Mouse (Mus musculus) left cerebral cortex, postnatal 4 days (tissue): ENCODE measurements at regions not wholly inside any gene's neighbourhood (a gene's known extent, or its start where the extent isn't known, plus 50 kb on each side); places are given as distances from the start of the nearest gene placed in this dataset.

Experiments used
- DNase-seq: peaks from one replicate; pipeline ENCODE4 v3.0.0-alpha.2; 2022
- intact Hi-C: fragments of 180-260 bp; cut with DNase I; formaldehyde crosslinking; loops from one replicate; pipeline ENCODE4 v1.15.1; 2025

DNA sequence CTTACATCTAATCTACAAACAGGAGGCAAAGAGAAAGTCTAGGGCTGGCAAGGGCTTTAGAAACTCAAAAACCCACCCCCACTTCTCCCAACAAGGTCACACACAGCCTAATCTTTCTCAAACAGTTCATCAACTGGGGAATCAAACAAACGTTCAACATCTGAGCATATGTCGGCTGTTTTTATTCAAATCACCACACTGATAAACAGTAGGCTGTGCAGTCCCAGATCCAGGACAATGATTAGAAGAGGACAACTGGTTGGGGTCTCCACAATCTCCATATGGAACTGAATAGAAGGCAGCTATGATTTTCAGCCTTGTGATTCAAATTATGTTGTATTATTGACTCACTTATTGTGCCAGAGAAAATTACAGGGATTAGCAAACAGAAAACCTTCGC, 193.1 kb upstream of the Clnk start:
- intact Hi-C loops = no loop called here
- DNase-seq = no peak

DNA sequence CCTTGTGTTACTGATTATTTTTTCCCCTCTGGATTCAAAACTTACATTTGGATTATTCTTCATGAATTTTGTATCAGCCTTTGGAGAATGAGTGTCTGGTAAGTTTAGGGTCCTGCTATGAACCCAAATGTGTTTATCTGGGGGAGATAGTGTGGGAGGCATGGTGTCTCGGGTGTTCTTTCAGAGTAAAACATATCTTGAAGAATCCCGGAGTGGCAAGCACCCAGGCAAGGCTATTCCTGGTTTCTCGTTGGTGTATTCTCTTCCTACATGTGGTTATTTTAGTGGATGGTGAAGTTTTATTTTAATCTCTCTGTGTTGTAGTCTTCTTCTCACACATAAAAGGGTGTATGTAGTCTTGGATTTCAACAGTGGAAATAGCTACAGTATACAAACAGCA, 186.4 kb upstream of the Clnk start:
- DNase-seq = no peak
- intact Hi-C loops = no loop called here

- intact Hi-C loops = no loop called here
- DNase-seq = no peak
These were observed 176.1 kb upstream of the Clnk start for GRCm38 (mm10) chr5:39052490-39053250.

DNA sequence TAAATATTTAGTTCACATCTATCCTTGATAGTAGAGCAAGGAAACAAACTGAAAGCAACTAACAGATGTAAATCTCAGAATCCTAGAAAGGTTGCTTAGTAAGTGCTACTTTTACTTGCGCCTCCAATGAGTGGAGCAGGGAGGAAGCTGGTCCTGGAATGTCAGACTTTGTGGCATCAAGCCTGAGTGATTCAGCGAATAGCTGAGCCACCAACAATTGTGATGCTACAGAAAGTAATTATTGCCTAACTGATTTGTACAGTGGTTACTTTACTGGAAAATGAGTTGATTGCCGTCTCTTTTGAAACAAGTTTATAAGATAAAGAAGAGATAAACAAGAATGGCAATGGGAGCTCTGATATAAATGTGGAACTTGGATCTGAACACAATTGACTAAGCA, 173.9 kb upstream of the Clnk start:
- intact Hi-C loops = no loop called here
- DNase-seq = no peak

GRCm38 (mm10) chr5:39049141-39049540, 172.5 kb upstream of the Clnk start:
- DNase-seq = no peak
- intact Hi-C loops = no loop called here

DNA sequence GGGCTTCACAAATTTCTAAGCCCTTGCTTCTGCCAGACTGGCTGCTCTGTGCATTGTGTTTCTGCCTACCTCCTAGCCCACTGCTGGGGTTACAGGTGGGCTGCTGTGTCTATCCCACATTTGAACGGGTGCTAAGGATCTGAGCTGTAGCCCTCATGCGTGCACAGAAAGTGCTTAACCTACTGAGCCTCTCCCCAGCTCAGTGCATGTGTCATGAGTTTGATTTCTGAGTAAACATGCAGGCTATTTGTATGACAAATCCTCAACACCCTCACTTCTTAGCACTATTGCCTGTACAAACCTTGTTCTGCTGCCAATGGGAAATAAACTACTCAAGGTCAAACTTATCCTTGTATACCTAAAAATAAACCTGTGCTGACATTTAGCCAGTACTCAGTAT, 163.9 kb upstream of the Clnk start:
- no peak for DNase-seq
- intact Hi-C loops = no loop called here

- intact Hi-C loops = no loop called here
- DNase-seq = no peak
These were observed 146.6 kb upstream of the Clnk start for GRCm38 (mm10) chr5:39023241-39023640.

- no peak for DNase-seq
- intact Hi-C loops = no loop called here
These were observed 124.0 kb upstream of the Clnk start for GRCm38 (mm10) chr5:39000643-39001042.

DNA sequence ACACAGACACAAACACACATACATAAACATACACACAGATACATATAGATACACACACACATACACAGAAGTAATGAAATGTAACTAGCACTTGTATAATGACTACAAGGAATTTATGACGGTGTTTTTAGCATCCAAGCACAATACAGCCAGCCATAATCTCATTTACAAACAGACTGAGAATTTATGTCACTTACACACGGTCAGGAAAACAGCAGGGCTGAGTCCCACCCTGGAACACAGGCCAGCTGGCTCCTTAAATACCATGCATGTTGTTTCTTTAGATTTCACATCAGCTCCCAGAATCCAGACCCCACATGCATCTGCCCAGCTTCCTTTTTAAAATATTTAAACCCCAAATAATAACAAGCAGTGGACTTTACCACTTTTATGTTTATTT, 123.1 kb upstream of the Clnk start:
- DNase-seq = no peak
- intact Hi-C loops = no loop called here

GRCm38 (mm10) chr5:38972397-38973159, 96.0 kb upstream of the Clnk start:
- DNase-seq = no peak
- intact Hi-C loops = no loop called here

GRCm38 (mm10) chr5:38970497-38970896, 93.9 kb upstream of the Clnk start:
- intact Hi-C loops = no loop called here
- DNase-seq = no peak

GRCm38 (mm10) chr5:38967010-38967409, 90.4 kb upstream of the Clnk start:
- intact Hi-C loops = no loop called here
- DNase-seq = no peak

DNA sequence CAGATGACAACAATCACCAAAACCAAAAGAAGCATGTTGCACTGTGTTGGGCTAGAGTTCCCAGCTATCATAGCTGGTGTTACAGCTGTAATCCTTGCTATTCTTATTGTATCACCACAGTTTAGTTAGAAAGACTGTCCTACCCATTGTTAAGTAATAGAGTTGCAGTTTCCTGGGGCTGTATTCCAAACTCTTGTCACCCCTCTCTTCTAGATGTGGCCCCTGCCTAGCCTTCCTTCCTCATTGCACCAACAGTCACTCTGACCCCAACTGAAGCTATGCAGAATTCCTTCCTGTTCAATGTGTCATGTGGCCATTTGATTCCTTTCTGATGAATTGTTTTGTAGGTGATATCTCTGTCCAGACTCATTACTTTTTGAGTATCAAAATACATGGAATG, 87.8 kb upstream of the Clnk start:
- intact Hi-C loops = no loop called here
- no peak for DNase-seq

- intact Hi-C loops = no loop called here
- no peak for DNase-seq
These were observed 74.1 kb upstream of the Clnk start for GRCm38 (mm10) chr5:38950520-38951288.

DNA sequence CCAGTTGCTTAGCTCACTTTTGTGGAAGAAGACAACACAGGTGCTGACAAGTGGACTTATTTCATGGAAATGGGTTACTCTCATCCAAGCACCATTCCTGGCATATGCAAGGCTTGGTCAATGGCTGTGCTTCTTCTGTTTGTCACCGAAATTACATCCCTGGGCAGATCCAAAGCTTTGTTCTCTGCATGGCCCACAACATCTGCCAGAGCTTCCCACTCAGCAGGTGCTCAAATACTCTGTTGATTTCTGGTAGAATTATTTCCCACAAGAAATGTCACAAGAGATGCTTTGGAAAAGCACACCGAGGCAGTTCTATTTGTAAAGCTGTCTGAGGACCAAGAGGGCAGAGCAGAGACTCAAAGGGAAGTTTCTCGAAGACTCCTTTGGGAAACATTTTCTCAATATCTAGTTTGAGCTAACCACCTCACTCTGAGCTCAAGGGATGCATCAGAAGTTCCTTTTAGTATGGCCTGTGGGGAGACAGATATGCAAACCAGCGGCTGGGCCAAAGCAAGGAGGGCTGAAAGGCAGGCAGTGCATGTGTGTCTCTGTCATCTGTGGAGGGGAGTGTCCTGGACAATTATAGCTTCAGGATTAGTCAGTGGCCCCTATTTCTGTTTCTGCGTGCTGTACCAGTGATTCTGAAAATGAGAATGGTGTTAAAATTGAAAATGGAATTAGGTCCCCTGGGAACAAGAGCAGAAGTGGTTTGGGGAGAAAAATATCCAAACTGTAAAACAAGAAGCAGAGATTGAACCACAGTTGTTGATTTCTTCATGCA, 69.5 kb upstream of the Clnk start:
- no peak for DNase-seq
- intact Hi-C loops = no loop called here

- DNase-seq = no peak
- intact Hi-C loops = no loop called here
These were observed 55.9 kb upstream of the Clnk start for GRCm38 (mm10) chr5:38932382-38933079.

- intact Hi-C loops = no loop called here
- DNase-seq = no peak
These were observed 50.4 kb upstream of the Clnk start for GRCm38 (mm10) chr5:38927051-38927450.
